Mouse (Mus musculus) midbrain, embryonic 16.5 days (tissue): ENCODE measurements around the gene Lpp. TPM values are rescaled to one million over a fixed set of nuclear protein-coding genes. Genes with fewer than 3 reads are reported as not detected.

Experiments
- ATAC-seq: fragments of 200-750 bp; cut with Nextera tagmentation; 2 replicates; pipeline ENCODE4 v1.8.0; 2017; ENCODE audit warnings: moderate TSS enrichment
- H3K27ac ChIP-seq: fragments of 300-500 bp; sonication (generic); 2 replicates; pipeline ENCODE4 v1.5.1; 2014; ENCODE audit warnings: mild to moderate bottlenecking, low read length, mixed read lengths
- H3K27me3 ChIP-seq: fragments of 300-500 bp; sonication (generic); 2 replicates; pipeline ENCODE4 v1.6.1; 2014; ENCODE audit warnings: low read depth, low read length, mixed read lengths; ENCODE audit not compliant: control insufficient read depth, insufficient read depth
- H3K36me3 ChIP-seq: fragments of 300-500 bp; sonication (generic); 2 replicates; pipeline ENCODE4 v1.6.1; 2014; ENCODE audit warnings: mild to moderate bottlenecking, low read length, moderate library complexity, mixed read lengths; ENCODE audit not compliant: control insufficient read depth, insufficient read depth
- H3K4me1 ChIP-seq: fragments of 300-500 bp; sonication (generic); 2 replicates; pipeline ENCODE4 v1.6.1; 2014; ENCODE audit warnings: mild to moderate bottlenecking, low read length, mixed read lengths; ENCODE audit not compliant: control insufficient read depth, insufficient read depth
- H3K4me2 ChIP-seq: fragments of 300-500 bp; sonication (generic); 2 replicates; pipeline ENCODE4 v1.6.1; 2014; ENCODE audit warnings: mild to moderate bottlenecking, low read length, mixed read lengths
- H3K4me3 ChIP-seq: fragments of 300-500 bp; sonication (generic); 2 replicates; pipeline ENCODE4 v1.5.1; 2014; ENCODE audit warnings: low read depth, mild to moderate bottlenecking, low read length, moderate library complexity, mixed read lengths
- H3K9ac ChIP-seq: fragments of 300-500 bp; sonication (generic); 2 replicates; pipeline ENCODE4 v1.6.1; 2014; ENCODE audit warnings: low read depth, low read length, mixed read lengths
- H3K9me3 ChIP-seq: fragments of 300-500 bp; sonication (generic); replicated peaks from 2 replicates; pipeline ENCODE4 v1.6.1; 2014; ENCODE audit warnings: mild to moderate bottlenecking, low read length, mixed read lengths; ENCODE audit not compliant: control insufficient read depth, poor library complexity, severe bottlenecking
- WGBS: fragments of 180-500 bp; shearing (Covaris S2); extraction: QIAGEN DNeasy Blood & Tissue Kit; methylation state at CpG from one replicate; pipeline ENCODE4 v1.1.7; 2014; 5-methylcytosine and 5-hydroxymethylcytosine counted together
- microRNA counts: library from miRNA; unstranded; fragments of <30 nt; microRNA quantifications from one replicate; lab custom pipeline; 2016
- microRNA-seq: library from miRNA; unstranded; fragments of <30 nt; microRNA quantifications from one replicate; pipeline ENCODE4, GENCODE M21; 2017
- polyA plus RNA-seq: library from polyadenylated mRNA; unstranded; fragments of >200 nt; fragmentation: Nextera tagmentation; extraction: Ambion mirVana; gene quantifications from 2 replicates; pipeline ENCODE4 v1.2.1, GENCODE M21; 2015

The Lpp gene
- polyA plus RNA-seq, 1 experiment from 2014 or later, result 10.7 TPM

DNA sequence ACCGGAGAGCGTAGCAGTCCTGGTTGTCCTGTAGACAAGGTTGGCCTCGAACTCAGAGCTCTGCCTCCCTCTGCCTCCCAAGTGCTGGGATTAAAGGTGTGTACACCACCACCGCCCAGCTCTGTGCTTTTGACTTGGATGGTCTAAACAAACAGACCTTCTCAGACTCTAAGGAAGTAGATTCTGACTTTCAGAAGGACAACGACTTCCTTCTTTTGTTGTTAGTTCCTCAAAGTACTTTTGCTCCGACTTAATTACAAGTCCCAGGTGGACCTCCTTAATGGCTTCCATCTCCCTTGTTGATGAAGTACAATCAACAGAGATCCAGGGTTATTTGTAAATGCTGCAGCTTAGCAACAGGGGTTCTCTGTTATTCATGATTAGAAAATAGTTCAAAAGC lies 645.2 kb downstream of the Lpp start:
- H3K27ac ChIP-seq, result no peak overlapping the region
- WGBS, result 90% methylated on average over 6 of the region's 6 CpGs
- no peaks in the 10 kb centered on the region for H3K36me3 ChIP-seq
- no peak for ATAC-seq
- no peaks in the 10 kb centered on the region for H3K4me1 ChIP-seq
- no peaks in the 10 kb centered on the region; the same call in 1 of the 2 replicates for H3K27me3 ChIP-seq
- H3K4me3 ChIP-seq, result no peak overlapping the region
- H3K9me3 ChIP-seq, result no peaks in the 10 kb centered on the region
- H3K4me2 ChIP-seq, result no peak overlapping the region
- H3K9ac ChIP-seq, result no peak overlapping the region

DNA sequence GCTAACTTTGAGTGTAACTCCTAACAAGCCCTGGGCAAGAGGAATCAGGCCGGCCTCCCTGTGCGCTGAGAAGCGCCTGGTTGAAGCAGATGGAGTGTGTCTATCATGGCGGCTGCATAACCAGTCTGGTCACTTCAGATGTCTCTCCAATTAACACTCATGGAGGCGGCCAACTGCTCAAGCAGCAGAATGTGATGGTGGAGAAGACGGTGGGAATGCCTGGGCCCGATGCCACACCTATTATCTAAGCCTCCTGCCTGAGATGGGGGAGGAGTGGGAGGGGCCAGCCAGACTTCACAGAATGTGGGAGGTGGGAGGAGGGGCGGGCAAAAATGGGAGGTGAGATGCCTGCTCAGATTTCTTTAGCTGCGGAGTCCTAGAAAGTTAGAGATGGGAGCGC lies 646.6 kb downstream of the Lpp start:
- H3K9ac ChIP-seq, result no peak overlapping the region
- no peak for ATAC-seq
- whole genome bisulfite sequencing, result 56% methylated on average over 10 of the region's 10 CpGs
- no peaks in the 10 kb centered on the region; the same call in 1 of the 2 replicates for H3K27me3 ChIP-seq
- H3K9me3 ChIP-seq, result no peaks in the 10 kb centered on the region
- H3K36me3 ChIP-seq, result no peaks in the 10 kb centered on the region
- no peak overlapping the region for H3K4me2 ChIP-seq
- H3K4me3 ChIP-seq, result no peak overlapping the region
- H3K4me1 ChIP-seq, result no peaks in the 10 kb centered on the region
- no peak overlapping the region for H3K27ac ChIP-seq

DNA sequence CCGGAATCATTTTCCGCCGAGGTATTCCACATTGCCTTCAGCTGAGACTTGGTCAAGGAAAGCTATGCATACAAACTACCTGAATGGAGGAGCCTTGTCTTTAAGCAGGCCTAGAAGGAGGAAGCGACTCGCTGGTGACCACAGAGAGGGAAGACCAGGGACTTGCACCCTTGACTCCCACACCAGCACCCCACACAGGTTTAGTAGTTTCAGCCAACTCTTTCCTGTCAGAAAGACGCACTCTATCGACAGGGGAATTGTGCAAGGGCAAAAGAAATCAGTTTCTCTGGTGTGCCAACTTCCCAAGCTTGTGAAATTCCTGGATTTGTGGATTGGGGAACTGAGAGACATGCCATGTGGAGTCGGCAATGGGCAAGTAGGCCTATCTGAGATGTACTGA lies 647.9 kb downstream of the Lpp start:
- Histone ChIP-seq H3K4me1 (no peaks in the 10 kb centered on the region), H3K9ac (no peak overlapping the region), H3K4me2 (no peak overlapping the region), H3K36me3 (no peaks in the 10 kb centered on the region), H3K9me3 (no peaks in the 10 kb centered on the region), H3K27me3 (no peaks in the 10 kb centered on the region; the same call in 1 of the 2 replicates), H3K27ac (no peak overlapping the region), H3K4me3 (no peak overlapping the region)
- no peak for ATAC-seq
- WGBS, result 95% methylated on average over 8 of the region's 8 CpGs

DNA sequence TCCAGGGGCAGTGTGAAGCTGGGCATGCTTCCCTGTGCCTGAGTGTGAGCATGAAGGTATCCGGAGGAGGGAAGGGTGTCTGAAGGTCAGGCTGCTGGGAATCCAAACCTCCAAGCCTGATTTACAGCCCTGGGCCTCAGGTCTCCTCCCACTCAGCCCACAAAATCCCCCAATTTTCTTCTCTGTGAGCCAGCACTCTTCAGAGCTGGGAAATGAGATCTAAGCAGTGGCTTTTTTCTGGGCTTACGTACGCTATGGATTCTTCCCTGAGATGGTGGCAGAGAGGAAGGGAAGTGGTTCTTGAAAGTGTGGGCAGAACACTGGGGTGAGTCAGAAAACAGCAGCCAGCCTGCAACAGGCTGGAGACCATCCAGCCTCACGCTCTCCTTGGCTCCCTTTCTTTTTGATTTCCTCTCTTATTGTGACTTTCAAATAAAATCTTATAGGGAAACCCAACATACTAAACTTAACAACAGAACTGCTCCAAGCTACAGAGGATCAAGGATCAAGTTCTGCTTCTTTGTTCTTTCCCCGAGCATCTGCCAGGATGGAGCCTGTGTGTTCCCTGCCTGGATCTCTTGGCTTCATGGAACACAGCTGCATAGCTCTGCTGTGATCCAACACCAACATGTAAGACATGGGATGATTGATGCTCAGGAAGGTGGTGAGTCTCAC lies 648.7 kb downstream of the Lpp start:
- 73% methylated on average over 5 of the region's 5 CpGs for WGBS

More for the DNA sequence above, 648.7 kb downstream of the Lpp start:
- no peak overlapping the region for H3K4me3 ChIP-seq
- H3K27me3 ChIP-seq, result no peaks in the 10 kb centered on the region; the same call in 1 of the 2 replicates
- H3K4me2 ChIP-seq, result no peak overlapping the region
- no peak overlapping the region for H3K9ac ChIP-seq
- no peaks in the 10 kb centered on the region for H3K4me1 ChIP-seq
- ATAC-seq, result no peak
- H3K27ac ChIP-seq, result no peak overlapping the region
- H3K9me3 ChIP-seq, result no peaks in the 10 kb centered on the region
- H3K36me3 ChIP-seq, result no peaks in the 10 kb centered on the region

MicroRNAs encoded within 50 kb of the gene (microRNA counts, 519-probe panel; counts per million panel counts)
- 2,334 counts per million, percentile 70 among the panel's probes with 10 or more counts for microRNA mmu-miR-28 (lab: Ali Mortazavi, UCI)

Small RNA genes within 50 kb of the gene (microRNA-seq; reads per million reads assigned to microRNA genes)
- gene Mir28a, result 613 reads per million, percentile 74 among the genes with 10 or more reads in this experiment
